Mouse (Mus musculus) liver, adult 2 months (tissue): ENCODE data around the gene H2-Ab1.

Experiments used
- CTCF ChIP-seq: fragments of 200-500 bp; IDR thresholded peaks from 2 replicates; pipeline ENCODE4 v1.5.1; 2011; ENCODE audit warnings: low read depth, low read length, control low read depth
- POLR2A ChIP-seq: fragments of 200-500 bp; IDR thresholded peaks from 2 replicates; pipeline ENCODE4 v1.6.1; 2011; ENCODE audit warnings: low read length, control low read depth; ENCODE audit not compliant: insufficient read depth; ENCODE audit errors: extremely low read depth

DNA sequence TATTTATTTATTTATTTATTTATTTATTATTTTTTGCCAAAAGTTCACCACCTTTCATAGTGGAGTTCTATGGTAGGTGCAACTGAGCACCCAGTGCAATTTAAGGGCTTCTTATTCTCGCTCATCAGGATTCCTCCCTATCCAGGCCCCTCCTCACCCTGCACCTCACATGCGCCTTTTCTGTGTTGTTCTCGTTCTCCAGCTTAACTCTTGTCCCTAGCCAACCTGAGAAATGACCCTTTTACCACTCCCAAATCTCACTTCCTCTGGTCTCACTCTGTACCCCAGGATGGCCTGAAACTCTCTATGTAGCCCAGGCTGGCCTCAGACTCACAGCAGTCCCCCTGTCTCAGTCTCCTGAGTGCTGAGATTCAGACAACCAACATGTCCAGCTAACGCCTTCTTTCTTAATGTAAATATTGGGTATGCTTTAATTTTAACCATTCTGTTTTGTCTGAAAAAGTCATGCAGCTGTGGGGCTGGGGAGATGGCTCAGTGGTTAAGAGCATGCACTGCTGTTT lies 44.2 kb downstream of the H2-Ab1 start:
- TF ChIP-seq CTCF (no peak), POLR2A (no peak)
